Mouse (Mus musculus) heart, adult 11 months (tissue): ENCODE data around the gene Muc2.

Experiments
- DNase-seq: peaks from one replicate; pipeline ENCODE4 v3.0.0; 2022

Gene Muc2

GRCm38 (mm10) chr7:141770988-141771387 is 80.8 kb downstream of the Muc2 start:
- DNase-seq = no peak

GRCm38 (mm10) chr7:141772058-141772557 is 82.0 kb downstream of the Muc2 start:
- no peak for DNase-seq

GRCm38 (mm10) chr7:141774855-141775254 is 84.7 kb downstream of the Muc2 start:
- no peak for DNase-seq

GRCm38 (mm10) chr7:141776199-141776598 is 86.1 kb downstream of the Muc2 start:
- DNase-seq = no peak

- DNase-seq = no peak
Observed at GRCm38 (mm10) chr7:141788677-141789452, 98.7 kb downstream of the Muc2 start, which contains the start of gene Muc5ac. Gene Muc5ac (plus strand): TSS chr7:141788972.

- no peak for DNase-seq
Observed at GRCm38 (mm10) chr7:141794251-141794650, 104.1 kb downstream of the Muc2 start.

- DNase-seq = no peak
Observed at GRCm38 (mm10) chr7:141803206-141803605, 113.1 kb downstream of the Muc2 start.
